Mouse (Mus musculus) T-helper 1 cell (primary cell): Measurements from ENCODE around the gene Hoxb4.

Experiments used
- in situ Hi-C: fragments of 300-600 bp; cut with MboI, MseI; formaldehyde crosslinking; loops from one replicate; pipeline ENCODE4 v1.15.1; 2025; ENCODE audit warnings: high pct_unique_total_duplicates

Hoxb4 gene

GRCm38 (mm10) chr11:96317608-96318367, at the start of gene Hoxb4:
Hoxb4 (plus strand) TSS chr11:96318267.
- in situ Hi-C loops, result no loop called here

DNA sequence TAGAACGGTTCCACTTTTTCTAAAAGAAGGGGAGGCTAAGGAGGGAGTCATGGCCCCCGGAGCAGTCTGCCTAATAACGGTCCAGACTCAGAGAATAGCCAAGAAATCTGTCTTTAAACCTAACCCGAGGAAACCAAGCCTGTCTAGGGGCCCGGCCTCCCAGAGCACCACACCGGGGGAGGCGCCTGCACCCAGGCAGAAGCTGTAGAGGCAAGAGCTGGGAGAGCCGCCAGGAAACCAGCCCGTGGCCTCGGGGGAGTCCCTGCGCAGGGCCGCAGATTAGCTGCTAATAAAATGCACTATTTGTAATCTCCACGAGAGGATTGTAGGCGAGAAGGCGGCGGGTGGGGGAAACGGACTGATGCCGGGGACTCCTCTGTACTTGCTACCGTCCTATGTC, 48.2 kb upstream of the Hoxb4 start:
- in situ Hi-C loops, result loop anchor here (5.0 kb wide), 1 partner anchor 487 kb away; no protein-coding TSS in a partner anchor

GRCm38 (mm10) chr11:96270996-96271540, 47.0 kb upstream of the Hoxb4 start, which contains the start of gene Hoxb9:
Hoxb9 (plus strand) TSS chr11:96271457.
- in situ Hi-C loops, result no loop called here

DNA sequence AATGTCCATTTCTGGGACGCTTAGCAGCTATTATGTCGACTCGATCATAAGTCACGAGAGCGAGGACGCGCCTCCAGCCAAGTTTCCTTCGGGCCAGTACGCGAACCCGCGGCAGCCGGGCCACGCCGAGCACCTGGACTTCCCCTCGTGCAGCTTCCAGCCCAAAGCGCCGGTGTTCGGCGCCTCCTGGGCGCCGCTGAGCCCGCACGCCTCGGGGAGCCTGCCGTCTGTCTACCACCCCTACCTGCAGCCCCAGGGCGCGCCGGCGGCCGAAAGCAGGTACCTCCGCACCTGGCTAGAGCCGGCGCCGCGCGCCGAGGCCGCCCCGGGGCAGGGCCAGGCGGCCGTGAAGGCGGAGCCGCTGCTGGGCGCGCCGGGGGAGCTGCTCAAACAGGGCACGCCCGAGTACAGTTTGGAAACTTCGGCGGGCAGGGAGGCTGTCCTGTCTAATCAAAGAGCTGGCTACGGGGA, 46.5 kb upstream of the Hoxb4 start:
- in situ Hi-C loops, result no loop called here

DNA sequence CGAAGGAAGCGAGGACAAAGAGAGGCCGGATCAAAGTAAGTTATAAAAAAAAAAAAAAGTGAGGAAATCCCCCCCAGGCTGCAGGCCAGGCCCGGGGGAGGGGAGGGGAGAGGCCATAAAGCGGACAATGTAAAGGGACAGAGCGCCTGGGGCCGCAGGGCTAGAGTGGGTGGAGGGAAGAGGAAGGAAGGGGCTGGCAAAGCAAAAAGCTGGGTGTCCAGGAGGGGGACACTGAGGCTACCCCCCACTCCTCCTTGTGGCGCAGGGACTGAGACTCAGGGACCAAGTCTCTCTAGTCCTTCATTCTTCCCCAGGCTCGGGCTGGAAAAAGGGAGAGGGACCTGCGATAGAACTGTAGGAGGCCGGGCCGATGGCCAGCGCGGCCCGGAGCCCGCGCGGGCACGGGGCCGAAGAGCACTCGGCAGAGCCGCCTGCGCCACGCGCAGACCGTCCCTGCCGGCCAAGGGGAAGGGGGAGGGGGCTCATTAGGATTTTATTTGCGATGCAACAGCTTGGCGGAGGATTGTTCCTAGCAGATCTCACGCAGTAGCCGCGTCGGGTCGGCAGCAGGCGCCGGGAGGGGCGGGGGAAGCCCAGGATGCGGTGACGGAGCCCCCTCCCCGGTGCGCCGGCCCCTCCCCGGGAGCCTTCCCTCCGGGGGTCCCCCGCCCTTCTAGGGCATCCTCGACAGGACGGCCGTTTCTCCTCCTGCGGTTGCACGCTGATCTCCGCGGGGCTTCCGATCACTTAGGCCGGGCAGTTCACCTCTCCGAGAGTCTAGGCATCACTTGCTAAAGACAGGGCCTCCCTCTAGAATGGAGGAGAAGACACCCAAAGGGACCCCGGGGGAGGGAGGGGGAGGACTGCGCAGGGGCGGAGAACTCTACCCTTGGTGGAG, 45.8 kb upstream of the Hoxb4 start:
- in situ Hi-C loops, result no loop called here

DNA sequence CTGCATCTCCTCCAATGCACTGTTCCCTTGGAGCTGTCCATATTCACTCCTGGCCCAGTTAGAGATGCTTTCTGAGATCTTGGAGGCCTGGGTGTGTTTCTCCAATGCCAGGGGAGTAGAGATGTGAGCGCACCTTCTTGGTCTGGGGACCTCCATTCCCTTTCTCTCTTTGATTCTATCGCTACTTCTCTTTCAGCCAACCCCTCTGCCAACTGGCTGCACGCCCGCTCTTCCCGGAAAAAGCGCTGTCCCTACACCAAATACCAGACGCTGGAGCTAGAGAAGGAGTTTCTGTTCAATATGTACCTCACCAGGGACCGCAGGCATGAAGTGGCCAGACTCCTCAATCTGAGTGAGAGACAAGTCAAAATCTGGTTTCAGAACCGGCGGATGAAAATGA, 43.6 kb upstream of the Hoxb4 start:
- in situ Hi-C loops, result no loop called here

DNA sequence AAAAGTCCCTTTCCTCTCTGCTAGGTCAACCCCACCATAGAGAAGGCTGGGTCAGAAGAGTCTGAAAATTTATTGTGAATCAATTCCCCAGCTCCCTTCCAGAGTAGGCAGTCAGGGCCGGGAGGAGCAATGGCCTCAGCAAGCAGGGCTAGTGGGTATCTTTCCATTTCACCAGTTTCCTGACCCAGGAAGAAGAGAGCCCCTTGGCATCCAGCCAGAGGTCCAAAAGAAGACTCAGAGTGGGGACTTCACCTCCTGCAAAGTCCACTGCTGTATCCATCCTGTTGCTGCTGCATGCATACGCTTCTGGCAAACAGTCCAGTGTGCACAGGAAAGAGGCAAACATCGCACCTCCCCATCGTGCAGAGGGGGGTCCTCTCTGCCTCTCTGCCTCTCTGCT, 42.2 kb upstream of the Hoxb4 start:
- in situ Hi-C loops, result no loop called here

DNA sequence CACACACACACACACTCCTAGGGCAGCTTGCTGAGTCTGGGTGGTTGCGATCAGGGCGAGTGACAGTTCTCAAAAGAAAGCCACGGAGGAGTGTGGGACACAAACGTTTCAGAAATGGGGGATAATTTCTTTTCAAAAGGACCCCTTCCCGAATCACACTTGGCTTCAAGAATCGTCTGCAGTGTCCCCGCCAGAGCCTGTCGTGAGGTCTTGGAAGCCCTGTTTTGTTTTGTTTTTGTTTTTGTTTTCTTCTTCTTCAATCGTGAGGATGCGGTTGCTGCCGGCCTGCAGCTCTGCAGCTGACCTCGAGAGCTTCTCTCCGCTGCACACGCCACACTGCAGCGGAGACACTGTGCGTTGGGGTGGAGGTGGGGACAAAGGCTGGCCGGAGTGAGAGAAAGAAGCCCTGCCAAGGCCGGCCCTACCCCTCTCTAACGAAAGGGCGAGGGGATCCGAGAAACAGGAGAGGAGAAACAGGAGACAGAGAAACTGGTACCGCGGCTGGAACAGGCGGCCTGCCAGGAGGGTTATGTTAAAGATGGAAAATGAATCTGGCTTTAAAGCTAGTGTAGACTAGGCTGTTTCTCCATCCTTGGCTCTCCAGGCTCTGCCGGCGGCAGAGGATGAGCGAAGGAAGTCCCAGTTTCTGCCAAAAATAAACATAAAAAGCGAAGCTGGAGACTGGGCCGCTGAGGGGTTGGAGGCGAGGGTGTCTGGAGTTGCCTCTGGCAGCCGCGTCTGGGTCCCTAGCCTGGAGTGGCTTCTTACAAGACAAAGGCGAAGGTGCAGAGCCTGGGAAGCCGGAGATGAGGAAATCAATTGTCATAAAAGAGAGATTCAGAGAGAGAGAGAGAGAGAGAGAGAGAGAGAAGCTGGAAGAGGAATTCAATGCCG, 40.7 kb upstream of the Hoxb4 start:
- in situ Hi-C loops, result no loop called here

- in situ Hi-C loops, result no loop called here
Observed at GRCm38 (mm10) chr11:96278324-96278723, 39.7 kb upstream of the Hoxb4 start.

DNA sequence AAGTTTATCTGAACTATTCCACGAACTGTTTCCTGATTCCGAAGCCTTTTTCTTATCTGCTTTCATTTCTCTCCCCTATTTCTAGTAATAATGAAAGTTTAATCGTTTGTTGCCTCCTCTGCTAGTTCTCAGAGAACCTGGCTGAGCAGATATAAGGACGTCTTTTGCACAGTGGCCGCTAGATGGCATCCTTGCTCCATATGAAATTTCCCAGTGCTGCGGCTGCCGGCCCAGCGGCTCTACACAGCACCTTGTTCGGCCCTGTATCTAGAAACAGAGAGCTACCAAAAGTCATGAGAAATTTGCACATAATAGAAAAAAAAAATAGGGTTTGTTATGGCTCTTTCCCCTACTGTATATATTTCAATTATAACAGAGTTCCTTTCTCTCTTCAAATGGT, 39.3 kb upstream of the Hoxb4 start:
- in situ Hi-C loops, result no loop called here

- in situ Hi-C loops, result no loop called here
Observed at GRCm38 (mm10) chr11:96279421-96280233, 38.4 kb upstream of the Hoxb4 start.

- in situ Hi-C loops, result no loop called here
Observed at GRCm38 (mm10) chr11:96280399-96281378, 37.4 kb upstream of the Hoxb4 start.

GRCm38 (mm10) chr11:96281396-96281795, 36.7 kb upstream of the Hoxb4 start:
- in situ Hi-C loops, result no loop called here

DNA sequence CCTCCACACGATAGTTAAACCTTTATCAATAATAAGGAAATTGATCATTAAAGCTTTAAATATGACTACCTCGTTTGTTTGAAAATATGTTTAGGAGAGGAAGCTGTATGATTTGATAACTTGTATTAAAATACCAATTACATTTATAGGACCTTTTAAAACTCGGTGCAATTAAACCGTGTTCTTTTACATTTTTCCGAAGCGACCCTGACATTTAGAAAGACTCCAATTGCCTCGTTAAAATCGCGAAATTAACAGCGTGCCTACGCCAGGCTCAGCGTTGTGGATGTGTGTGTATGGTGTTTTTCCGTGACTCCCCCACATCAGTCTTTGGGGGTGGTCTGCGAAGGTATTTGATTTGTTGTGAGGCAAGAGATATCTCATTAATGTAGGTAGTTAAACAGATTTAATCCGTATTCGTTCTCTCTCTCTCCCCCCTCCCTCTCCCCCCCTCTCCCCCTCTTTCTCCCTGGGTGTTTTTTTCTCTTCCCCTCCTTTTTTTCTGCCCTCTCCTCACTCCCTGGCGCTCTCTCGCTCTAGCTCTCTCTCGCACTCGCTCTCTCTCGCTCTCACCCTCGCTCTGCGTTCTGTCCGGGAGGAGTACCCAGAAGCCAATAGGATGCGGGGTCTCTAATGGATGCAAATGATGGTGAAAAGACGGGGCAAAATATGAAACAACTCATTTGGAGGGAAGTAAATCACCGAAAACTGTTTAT, 36.1 kb upstream of the Hoxb4 start, which contains the start of gene Hoxb8:
Gene Hoxb8 (plus strand): TSS at position 51 of the 716 bp plus-strand sequence.
- in situ Hi-C loops, result no loop called here

DNA sequence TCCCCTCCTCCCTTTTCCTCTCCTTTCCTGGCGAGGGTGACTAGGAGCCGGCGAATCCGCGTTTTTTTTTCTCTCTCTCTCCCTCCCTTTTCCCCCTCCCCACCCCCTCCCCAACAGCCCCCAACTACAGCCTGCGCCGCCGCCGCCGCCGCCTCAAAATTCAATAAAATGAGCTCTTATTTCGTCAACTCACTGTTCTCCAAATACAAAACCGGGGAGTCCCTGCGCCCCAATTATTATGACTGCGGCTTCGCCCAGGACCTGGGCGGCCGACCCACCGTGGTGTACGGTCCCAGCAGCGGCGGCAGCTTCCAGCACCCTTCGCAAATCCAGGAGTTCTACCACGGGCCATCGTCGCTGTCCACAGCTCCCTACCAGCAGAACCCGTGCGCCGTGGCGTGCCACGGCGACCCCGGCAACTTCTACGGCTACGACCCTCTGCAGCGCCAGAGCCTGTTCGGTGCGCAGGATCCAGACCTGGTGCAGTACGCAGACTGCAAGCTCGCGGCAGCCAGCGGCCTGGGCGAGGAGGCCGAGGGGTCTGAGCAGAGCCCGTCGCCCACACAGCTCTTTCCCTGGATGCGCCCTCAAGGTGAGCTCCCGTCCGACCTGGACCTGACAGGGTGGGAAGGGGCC, 35.2 kb upstream of the Hoxb4 start:
- in situ Hi-C loops, result no loop called here

DNA sequence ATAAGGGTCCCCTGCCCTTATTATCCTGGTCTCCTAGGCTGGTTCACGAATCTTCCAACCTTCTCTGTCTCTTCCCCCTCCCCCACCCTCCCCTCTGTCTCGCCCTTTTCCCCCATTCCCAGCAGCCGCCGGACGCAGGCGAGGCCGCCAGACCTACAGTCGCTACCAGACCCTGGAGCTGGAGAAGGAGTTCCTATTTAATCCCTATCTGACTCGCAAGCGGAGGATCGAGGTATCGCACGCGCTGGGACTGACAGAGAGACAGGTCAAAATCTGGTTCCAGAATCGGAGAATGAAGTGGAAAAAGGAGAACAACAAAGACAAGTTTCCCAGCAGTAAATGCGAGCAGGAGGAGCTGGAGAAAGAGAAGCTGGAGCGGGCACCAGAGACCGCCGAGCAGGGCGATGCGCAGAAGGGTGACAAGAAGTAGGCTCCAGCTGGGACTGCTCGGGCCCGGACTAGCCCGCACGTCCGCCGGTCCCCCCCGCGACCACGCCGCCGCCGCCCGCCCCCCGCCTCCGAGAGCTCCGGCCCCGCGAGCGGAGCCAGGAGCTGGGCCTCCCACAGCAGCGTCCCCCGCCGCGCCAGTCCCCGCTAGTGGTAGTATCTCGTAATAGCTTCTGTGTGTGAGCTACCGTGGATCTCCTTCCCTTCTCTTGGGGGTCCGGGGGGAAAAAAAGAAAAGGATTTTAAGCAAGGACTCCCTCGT, 33.9 kb upstream of the Hoxb4 start:
- in situ Hi-C loops, result no loop called here
